Comparison of ENCODE assay signal across 8 mouse cellular contexts in genomic region chr14:60735848-60736547, GRCm38 (mm10). TPM values are rescaled to one million over a fixed set of nuclear protein-coding genes. Genes with fewer than 3 reads are reported as not detected.
A peak's percentile ranks its signal among the peaks of the same experiment; 100 is the strongest.
DNase-seq lines count a peak whose midpoint lies in the region; ATAC-seq and TF ChIP-seq lines count a peak whose summit lies in the region.

No protein-coding gene starts in this region.

- ATAC-seq in heart, embryonic 13.5 days (ENCODE audit: extremely low read depth, insufficient number of reproducible peaks, low FRiP score, low TSS enrichment), result no peak
- ATAC-seq in hindbrain, embryonic 16.5 days, result no peak
- ATAC-seq in midbrain, embryonic 14.5 days (ENCODE audit: low FRiP score, low TSS enrichment), result no peak

- H3K36me3 ChIP-seq in heart, embryonic 13.5 days, result no peaks in the 10 kb centered on the region
- H3K36me3 ChIP-seq in hindbrain, embryonic 16.5 days (ENCODE audit: control insufficient read depth, insufficient read depth, low read length), result no peaks in the 10 kb centered on the region
- no peaks in the 10 kb centered on the region for H3K36me3 ChIP-seq in midbrain, embryonic 14.5 days (ENCODE audit: control insufficient read depth, insufficient read depth, low read length)

- peak overlapping the region; percentile 69 for H3K4me2 ChIP-seq in heart, embryonic 13.5 days
- H3K4me2 ChIP-seq in hindbrain, embryonic 16.5 days (ENCODE audit: low read length), result no peak overlapping the region
- no peak overlapping the region for H3K4me2 ChIP-seq in midbrain, embryonic 14.5 days (ENCODE audit: low read length)

- DNase-seq in heart, postnatal 25 days (ENCODE audit: low spot score), result no peak
- no peak for DNase-seq in midbrain, embryonic 14.5 days
- DNase-seq in left cerebral cortex, postnatal 36 days (ENCODE audit: low spot score in 2 of 2), result no peak
- no peak for DNase-seq in urinary bladder, postnatal 14 days (ENCODE audit: low spot score)
- DNase-seq in adrenal gland, postnatal 4 days (ENCODE audit: low spot score in 2 of 2), result no peak

- peak overlapping the region; percentile 52 for H3K4me3 ChIP-seq in heart, embryonic 13.5 days
- peak overlapping the region; percentile 9 for H3K4me3 ChIP-seq in bone marrow macrophage, adult 2 months (ENCODE audit: insufficient read depth, low read length)
- H3K4me3 ChIP-seq in hindbrain, embryonic 16.5 days (ENCODE audit: low read length), result no peak overlapping the region
- no peak overlapping the region for H3K4me3 ChIP-seq in midbrain, embryonic 14.5 days (replicated peaks; ENCODE audit: low read depth, low read length)

- 39% methylated on average over 13 of the region's 13 CpGs for WGBS in heart, embryonic 13.5 days
- 54% methylated on average over 13 of the region's 13 CpGs for WGBS in hindbrain, embryonic 16.5 days
- WGBS in midbrain, embryonic 14.5 days, result 56% methylated on average over 13 of the region's 13 CpGs

- TF ChIP-seq CTCF in bone marrow macrophage, adult 2 months (IDR thresholded peaks at IDR 0.05; ENCODE audit: low read depth, low read length), result no peak

- H3K27me3 ChIP-seq in heart, embryonic 13.5 days (replicated peaks), result no peaks in the 10 kb centered on the region
- no peaks in the 10 kb centered on the region for H3K27me3 ChIP-seq in hindbrain, embryonic 16.5 days (replicated peaks; ENCODE audit: control insufficient read depth, insufficient read depth, low read length)
- no peaks in the 10 kb centered on the region for H3K27me3 ChIP-seq in midbrain, embryonic 14.5 days (ENCODE audit: control insufficient read depth, insufficient read depth, low read length)

- intact Hi-C loops in heart, postnatal 25 days (cut with DNase I), result no loop called here
- intact Hi-C loops in left cerebral cortex, postnatal 36 days (cut with DNase I), result no loop called here

- H3K9ac ChIP-seq in heart, embryonic 13.5 days, result peak overlapping the region; percentile 82
- 0 out of 2 replicates have a peak overlapping the region, but pooled peaks have one; percentile 19 for H3K9ac ChIP-seq in hindbrain, embryonic 16.5 days (ENCODE audit: low read depth, low read length)
- no peak overlapping the region for H3K9ac ChIP-seq in midbrain, embryonic 14.5 days (replicated peaks; ENCODE audit: low read length)

- H3K4me1 ChIP-seq in heart, embryonic 13.5 days, result peaks cover 90% of the 10 kb centered on the region
- H3K4me1 ChIP-seq in bone marrow macrophage, adult 2 months (ENCODE audit: control insufficient read depth, insufficient read depth, low read length), result peaks cover 61% of the 10 kb centered on the region
- peaks cover 33% of the 10 kb centered on the region for H3K4me1 ChIP-seq in hindbrain, embryonic 16.5 days (ENCODE audit: control insufficient read depth, insufficient read depth, low read depth, low read length)
- peaks cover 30% of the 10 kb centered on the region for H3K4me1 ChIP-seq in midbrain, embryonic 14.5 days (ENCODE audit: control insufficient read depth, insufficient read depth, low read length)

- H3K9me3 ChIP-seq in heart, embryonic 13.5 days, result no peaks in the 10 kb centered on the region
- H3K9me3 ChIP-seq in hindbrain, embryonic 16.5 days (ENCODE audit: control insufficient read depth, low read length), result no peaks in the 10 kb centered on the region
- no peaks in the 10 kb centered on the region for H3K9me3 ChIP-seq in midbrain, embryonic 14.5 days (ENCODE audit: control insufficient read depth, low read length)

- H3K27ac ChIP-seq in heart, embryonic 13.5 days (replicated peaks), result peak overlapping the region; percentile 97
- H3K27ac ChIP-seq in bone marrow macrophage, adult 2 months (ENCODE audit: insufficient read depth, low read depth, low read length), result peak overlapping the region; percentile 79
- H3K27ac ChIP-seq in hindbrain, embryonic 16.5 days (ENCODE audit: low read depth, low read length), result peak overlapping the region; percentile 62; the same call in 1 of the 2 replicates
- peak overlapping the region; percentile 61 for H3K27ac ChIP-seq in midbrain, embryonic 14.5 days (replicated peaks; ENCODE audit: low read depth, low read length)

- TF ChIP-seq POLR2A in bone marrow macrophage, adult 2 months (IDR thresholded peaks at IDR 0.05; ENCODE audit: borderline replicate concordance, low read depth, low read length), result no peak

RNA-seq across cellular contexts. Expression of gene C1qtnf9, which starts 31.9 kb away (rescaled TPM):
- 0.36 and 0.60 TPM in 2 replicates for polyA plus RNA-seq in heart, embryonic 13.5 days (2015; fragmentation: Nextera tagmentation; extraction: Ambion mirVana)
- total RNA-seq in heart, postnatal 25 days (2021), result 10 to 100 TPM; 43.1 to 50.6 TPM
- polyA plus RNA-seq in bone marrow macrophage, adult 2 months (2012; ENCODE audit: insufficient read depth, insufficient read length, missing spikeins), result not detected in 2 replicates
- polyA plus RNA-seq in hindbrain, embryonic 16.5 days (2015; fragmentation: Nextera tagmentation; extraction: Ambion mirVana), result 0.13 and 0.19 TPM in 2 replicates
- not detected in 2 replicates for polyA plus RNA-seq in midbrain, embryonic 14.5 days (2014; fragmentation: Nextera tagmentation; extraction: Ambion mirVana)
- total RNA-seq in left cerebral cortex, postnatal 36 days (2021), result under 1 TPM; 0.27 to 0.37 TPM
- 1 to 10 TPM; 4.1 to 4.2 TPM for total RNA-seq in adrenal gland, postnatal 4 days (2021)

RNA-seq across cellular contexts. Expression of gene Mipep, which starts 48.4 kb away (rescaled TPM):
- 24.5 and 27.4 TPM in 2 replicates for polyA plus RNA-seq in heart, embryonic 13.5 days (2015; fragmentation: Nextera tagmentation; extraction: Ambion mirVana)
- total RNA-seq in heart, postnatal 25 days (2021), result 10 to 100 TPM; 53.9 to 58.4 TPM
- 6.9 and 8.0 TPM in 2 replicates for polyA plus RNA-seq in bone marrow macrophage, adult 2 months (2012; ENCODE audit: insufficient read depth, insufficient read length, missing spikeins)
- 20.0 and 20.8 TPM in 2 replicates for polyA plus RNA-seq in hindbrain, embryonic 16.5 days (2015; fragmentation: Nextera tagmentation; extraction: Ambion mirVana)
- polyA plus RNA-seq in midbrain, embryonic 14.5 days (2014; fragmentation: Nextera tagmentation; extraction: Ambion mirVana), result 15.7 and 21.3 TPM in 2 replicates
- 10 to 100 TPM; 25.4 to 25.8 TPM for total RNA-seq in left cerebral cortex, postnatal 36 days (2021)
- total RNA-seq in adrenal gland, postnatal 4 days (2021), result 10 to 100 TPM; 28.7 to 29.1 TPM

Comparison
In these comparisons a context has a peak if more than half of its experiments do, and no peak if none do; other contexts are left out.
1. H3K4me3 ChIP-seq: peak in heart, embryonic 13.5 days (single experiment) and bone marrow macrophage, adult 2 months (single experiment); none in hindbrain, embryonic 16.5 days (single experiment) and midbrain, embryonic 14.5 days (single experiment).
2. Peak in every context shown above with its lines, with median percentiles within 50 percentile points of each other: H3K27ac ChIP-seq.